Mouse (Mus musculus) T-helper 17 cell (primary cell): ENCODE data around the gene Ahnak.

Source experiments
- in situ Hi-C, 2 experiments: fragments of 300-600 bp; cut with MboI, MseI; formaldehyde crosslinking; loops; 1 replicate in 1 of 2; 2 replicates in 1 of 2; pipeline ENCODE4 v1.15.1; 2025; ENCODE audit warnings: high pct_unique_total_duplicates in 2 of 2

The Ahnak gene

GRCm38 (mm10) chr19:8992769-8993624, 3.9 kb downstream of the Ahnak start:
- in situ Hi-C loops = loop anchor here (5.0 kb wide), 1 partner anchor 84 kb away; no protein-coding TSS in a partner anchor

- in situ Hi-C loops = loop anchor here (5.0 kb wide), 1 partner anchor 84 kb away; no protein-coding TSS in a partner anchor
These were observed 4.5 kb downstream of the Ahnak start for GRCm38 (mm10) chr19:8993625-8993912.

GRCm38 (mm10) chr19:8994813-8995607, 5.9 kb downstream of the Ahnak start:
- in situ Hi-C loops = loop anchor here (5.0 kb wide), 1 partner anchor 82 kb away; no protein-coding TSS in a partner anchor

GRCm38 (mm10) chr19:8996601-8997000, 7.5 kb downstream of the Ahnak start:
- in situ Hi-C loops = no loop called here

GRCm38 (mm10) chr19:8997546-8997945, 8.5 kb downstream of the Ahnak start:
- in situ Hi-C loops = no loop called here

- in situ Hi-C loops = no loop called here
These were observed 9.5 kb downstream of the Ahnak start for GRCm38 (mm10) chr19:8998546-8998945.

- in situ Hi-C loops = no loop called here
These were observed 10.1 kb downstream of the Ahnak start for GRCm38 (mm10) chr19:8999223-8999622.

GRCm38 (mm10) chr19:9006915-9007314, 17.8 kb downstream of the Ahnak start:
- in situ Hi-C loops = loop anchor here (25.0 kb wide), 3 partner anchors 420 to 830 kb away; partner anchors contain the start of genes Scgb2a2 (in 1 of the 2) and Slc22a8 (in 1 of the 2)

- in situ Hi-C loops = loop anchor here (25.0 kb wide), 3 partner anchors 432 to 818 kb away; partner anchors contain the start of genes Scgb2a2 (in 1 of the 2) and Slc22a8 (in 1 of the 2)
These were observed 30.2 kb downstream of the Ahnak start for GRCm38 (mm10) chr19:9019298-9019697.

GRCm38 (mm10) chr19:9023021-9023778, 34.1 kb downstream of the Ahnak start:
- in situ Hi-C loops = loop anchor here (25.0 kb wide), 3 partner anchors 436 to 814 kb away; partner anchors contain the start of genes Scgb2a2 (in 1 of the 2) and Slc22a8 (in 1 of the 2)

GRCm38 (mm10) chr19:9025562-9026257, 36.6 kb downstream of the Ahnak start:
- in situ Hi-C loops = no loop called here

- in situ Hi-C loops = no loop called here
These were observed 37.5 kb downstream of the Ahnak start for GRCm38 (mm10) chr19:9026634-9027033.

- in situ Hi-C loops = no loop called here
These were observed 38.7 kb downstream of the Ahnak start for GRCm38 (mm10) chr19:9027795-9028194.

- in situ Hi-C loops = no loop called here
These were observed 39.3 kb downstream of the Ahnak start for GRCm38 (mm10) chr19:9028375-9028774.

- in situ Hi-C loops = no loop called here
These were observed 40.7 kb downstream of the Ahnak start for GRCm38 (mm10) chr19:9029640-9030262.

GRCm38 (mm10) chr19:9032502-9033129, 43.5 kb downstream of the Ahnak start:
- in situ Hi-C loops = no loop called here

- in situ Hi-C loops = no loop called here
These were observed 44.6 kb downstream of the Ahnak start for GRCm38 (mm10) chr19:9033412-9034340.

- in situ Hi-C loops = no loop called here
These were observed 45.4 kb downstream of the Ahnak start for GRCm38 (mm10) chr19:9034480-9034879.

- in situ Hi-C loops = no loop called here
These were observed 46.0 kb downstream of the Ahnak start for GRCm38 (mm10) chr19:9035101-9035500.
